Mouse (Mus musculus) embryo, embryonic 11 days (tissue): ENCODE data around the gene Cdk12.

ENCODE experiments used
- DNase-seq: peaks from one replicate; pipeline ENCODE4 v3.0.0-alpha.2; 2015

The Cdk12 gene

DNA sequence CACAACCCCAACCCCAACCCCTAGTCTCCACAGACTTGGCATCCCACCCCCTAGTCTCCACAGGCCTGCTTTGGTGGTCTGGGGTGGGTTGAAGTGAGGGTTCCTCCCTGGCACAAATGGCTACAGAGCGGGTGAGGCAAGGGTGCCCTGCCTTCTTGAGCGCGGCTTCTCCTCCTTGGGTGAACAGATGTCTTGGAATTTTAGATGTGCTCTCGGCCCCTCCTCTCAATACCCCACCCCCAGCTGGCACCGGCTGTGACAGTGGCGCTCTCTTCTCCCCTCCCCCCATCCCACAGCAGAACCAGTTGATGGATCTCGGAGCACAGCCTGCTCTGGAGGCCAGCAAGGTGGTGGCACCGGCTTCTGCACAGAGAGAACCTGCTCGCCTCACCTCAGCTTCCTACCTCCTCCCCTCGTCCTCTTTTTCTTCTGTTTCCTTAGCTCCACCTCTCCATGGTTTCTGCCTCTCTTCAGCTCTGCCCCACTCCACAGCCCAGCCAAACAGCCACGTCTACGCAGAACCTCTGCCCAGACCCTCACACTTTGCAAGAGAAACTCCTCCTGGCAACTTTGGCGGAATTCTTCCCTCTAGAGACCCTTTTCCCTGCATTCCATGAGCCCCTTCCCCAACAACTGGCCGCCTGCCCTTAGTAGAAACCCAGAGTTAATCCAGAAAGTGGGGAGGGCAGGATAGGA lies 115.7 kb downstream of the Cdk12 start:
- DNase-seq, result no peak

DNA sequence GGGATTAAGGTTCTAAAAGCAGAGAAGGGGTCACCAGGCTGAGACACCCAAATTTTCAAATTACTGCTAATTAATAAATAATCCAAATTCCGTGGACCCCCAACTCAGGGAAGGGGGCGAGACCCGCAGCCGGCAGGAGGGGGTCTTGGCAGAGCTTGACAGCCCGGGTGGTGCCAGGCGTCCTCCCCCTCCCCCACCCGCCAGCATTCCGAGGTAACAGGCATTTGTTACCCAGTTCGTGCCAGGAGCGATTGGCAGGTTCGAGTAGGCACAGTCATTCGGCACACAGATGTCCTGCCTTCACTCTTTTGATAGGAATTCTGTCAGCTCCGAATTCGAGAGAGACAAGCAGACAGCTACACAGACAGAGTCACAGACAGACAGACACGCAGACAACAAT lies 116.3 kb downstream of the Cdk12 start:
- DNase-seq, result no peak

DNA sequence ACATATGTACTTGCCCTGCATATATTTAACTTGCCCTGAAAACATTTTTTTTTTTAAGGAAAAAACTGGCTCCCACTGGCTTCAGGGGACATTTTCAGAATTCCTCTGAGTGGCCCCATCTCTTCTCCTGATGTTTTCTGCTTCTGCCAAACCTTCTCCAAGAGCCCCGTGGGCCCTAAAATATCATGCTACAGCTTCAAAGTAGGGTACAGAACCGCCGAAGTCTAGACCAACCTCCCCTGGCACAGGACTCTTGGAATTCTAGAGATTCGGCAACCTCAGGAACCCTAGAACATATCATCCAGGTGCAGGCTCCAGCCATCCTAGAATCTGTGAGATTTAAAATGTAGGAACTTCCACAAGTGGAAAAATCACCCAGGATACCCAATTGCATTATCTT lies 116.7 kb downstream of the Cdk12 start:
- no peak for DNase-seq

- no peak for DNase-seq
These were observed 117.1 kb downstream of the Cdk12 start for GRCm38 (mm10) chr11:98319944-98320343.

GRCm38 (mm10) chr11:98320381-98320780 lies 117.5 kb downstream of the Cdk12 start:
- no peak for DNase-seq

DNA sequence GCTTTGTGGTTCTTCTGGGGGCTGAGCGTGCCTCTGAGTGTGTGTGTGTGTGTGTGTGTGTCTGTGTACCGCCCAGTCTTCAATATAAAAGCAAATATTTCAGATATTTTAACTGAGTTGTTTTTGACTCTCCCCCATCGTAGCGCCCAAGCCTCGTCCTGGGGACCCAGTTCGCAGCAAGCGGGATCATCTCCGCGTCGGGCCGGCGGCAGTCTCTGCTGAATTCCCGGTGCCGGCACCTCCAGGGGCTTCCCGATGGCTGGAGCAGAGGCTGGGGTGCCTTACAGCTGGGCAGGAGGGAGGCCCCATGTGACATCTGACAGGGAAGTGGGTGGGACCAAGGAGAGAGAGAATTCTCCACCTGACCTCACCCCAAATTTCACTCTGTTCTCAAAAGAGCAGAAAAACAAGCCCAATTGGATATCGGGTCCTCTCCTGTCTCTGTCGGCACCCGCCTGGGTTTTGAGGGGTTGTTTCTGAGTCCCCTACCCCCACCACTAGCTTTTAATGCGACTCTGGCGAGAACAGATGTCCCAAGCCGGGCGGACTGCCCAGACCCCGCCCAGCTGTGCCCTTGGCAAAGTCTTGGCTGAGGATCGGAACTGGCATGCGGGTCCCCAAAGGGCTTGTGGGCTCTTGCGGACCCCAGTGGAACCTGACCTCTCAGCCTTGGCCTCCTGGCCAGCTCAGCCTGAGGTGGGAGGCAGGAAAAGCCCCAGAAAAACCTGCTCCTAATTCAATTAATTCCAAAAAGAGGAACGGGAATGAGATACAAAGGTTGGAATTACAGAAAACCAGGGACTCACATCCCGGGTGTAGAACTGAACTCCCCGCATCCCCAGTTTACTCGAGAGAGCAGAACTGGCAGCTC lies 118.2 kb downstream of the Cdk12 start:
- no peak for DNase-seq

GRCm38 (mm10) chr11:98321677-98322003 lies 118.8 kb downstream of the Cdk12 start:
- no peak for DNase-seq

GRCm38 (mm10) chr11:98322159-98322558 lies 119.3 kb downstream of the Cdk12 start:
- no peak for DNase-seq

- no peak for DNase-seq
These were observed 120.4 kb downstream of the Cdk12 start for GRCm38 (mm10) chr11:98323136-98323866.

DNA sequence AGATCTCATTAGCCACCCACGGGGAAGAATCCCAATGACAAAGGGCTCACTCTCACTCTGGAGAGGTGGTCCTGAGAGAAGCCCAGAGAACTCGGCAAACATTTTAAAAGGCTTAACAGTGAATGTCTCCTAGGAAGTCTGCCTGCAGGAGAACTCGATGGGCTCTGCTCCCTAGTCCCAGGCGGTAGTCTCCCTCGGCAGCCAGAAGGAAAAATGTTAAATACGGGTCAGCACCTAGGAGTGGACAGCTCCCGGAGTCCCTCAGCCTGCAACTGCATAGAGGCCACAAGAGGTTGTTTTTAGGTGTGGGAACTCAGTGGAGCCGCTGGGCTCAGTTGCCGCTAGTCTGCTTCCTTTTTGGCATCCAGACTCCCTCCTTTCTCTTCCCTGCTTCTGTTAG lies 121.1 kb downstream of the Cdk12 start:
- DNase-seq, result peak; percentile 65

DNA sequence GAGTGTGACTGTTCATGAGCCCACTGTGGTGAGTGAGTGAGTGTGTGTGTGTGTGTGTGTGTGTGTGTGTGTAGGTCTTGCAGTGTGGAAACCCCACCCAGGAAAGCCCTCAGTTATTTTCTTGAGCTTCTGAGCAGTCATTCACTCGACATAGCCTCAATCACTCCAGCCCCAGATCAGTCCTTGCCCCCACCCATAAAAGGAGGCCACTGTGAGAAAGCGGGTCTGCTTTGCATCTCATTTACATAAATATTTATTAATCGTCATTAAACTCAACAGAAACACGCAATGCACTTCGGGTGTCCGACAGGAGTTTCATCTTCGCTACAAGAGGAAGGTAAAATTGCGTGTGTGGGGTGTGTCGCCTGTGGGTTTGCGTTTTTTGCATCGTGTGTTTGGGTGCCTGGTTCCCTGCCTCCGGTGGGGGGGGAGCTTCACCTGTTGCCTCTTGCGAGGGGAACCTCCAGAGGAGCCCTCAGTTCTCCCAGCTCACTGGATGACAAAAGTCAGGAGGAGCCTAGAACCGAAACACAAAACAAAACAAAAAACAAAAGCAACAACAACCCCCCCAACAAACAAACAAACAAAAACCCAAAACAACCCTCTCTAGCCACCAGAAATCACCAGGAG lies 122.4 kb downstream of the Cdk12 start:
- no peak for DNase-seq

GRCm38 (mm10) chr11:98325821-98326218 lies 123.0 kb downstream of the Cdk12 start:
- DNase-seq, result no peak

DNA sequence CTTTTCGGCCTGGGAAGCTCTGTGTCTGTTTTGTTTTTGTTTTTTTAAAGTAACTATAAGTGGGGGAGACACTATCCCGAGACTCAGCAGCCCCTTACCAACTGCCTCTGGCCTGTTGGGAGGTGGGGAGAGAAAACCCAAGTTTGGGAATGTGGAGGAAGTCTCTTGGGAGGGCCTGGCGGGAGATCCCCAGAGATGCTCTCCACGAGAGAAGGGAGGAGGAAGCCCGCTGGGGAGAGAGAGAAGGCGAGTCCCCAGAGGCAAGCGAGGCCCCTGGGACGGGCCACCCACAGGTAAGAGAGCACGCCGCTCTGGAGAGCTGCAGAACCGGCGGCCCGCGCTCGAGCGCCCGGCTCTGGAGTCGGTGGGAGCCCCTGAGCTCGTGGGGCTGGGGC lies 123.9 kb downstream of the Cdk12 start:
- DNase-seq, result no peak

DNA sequence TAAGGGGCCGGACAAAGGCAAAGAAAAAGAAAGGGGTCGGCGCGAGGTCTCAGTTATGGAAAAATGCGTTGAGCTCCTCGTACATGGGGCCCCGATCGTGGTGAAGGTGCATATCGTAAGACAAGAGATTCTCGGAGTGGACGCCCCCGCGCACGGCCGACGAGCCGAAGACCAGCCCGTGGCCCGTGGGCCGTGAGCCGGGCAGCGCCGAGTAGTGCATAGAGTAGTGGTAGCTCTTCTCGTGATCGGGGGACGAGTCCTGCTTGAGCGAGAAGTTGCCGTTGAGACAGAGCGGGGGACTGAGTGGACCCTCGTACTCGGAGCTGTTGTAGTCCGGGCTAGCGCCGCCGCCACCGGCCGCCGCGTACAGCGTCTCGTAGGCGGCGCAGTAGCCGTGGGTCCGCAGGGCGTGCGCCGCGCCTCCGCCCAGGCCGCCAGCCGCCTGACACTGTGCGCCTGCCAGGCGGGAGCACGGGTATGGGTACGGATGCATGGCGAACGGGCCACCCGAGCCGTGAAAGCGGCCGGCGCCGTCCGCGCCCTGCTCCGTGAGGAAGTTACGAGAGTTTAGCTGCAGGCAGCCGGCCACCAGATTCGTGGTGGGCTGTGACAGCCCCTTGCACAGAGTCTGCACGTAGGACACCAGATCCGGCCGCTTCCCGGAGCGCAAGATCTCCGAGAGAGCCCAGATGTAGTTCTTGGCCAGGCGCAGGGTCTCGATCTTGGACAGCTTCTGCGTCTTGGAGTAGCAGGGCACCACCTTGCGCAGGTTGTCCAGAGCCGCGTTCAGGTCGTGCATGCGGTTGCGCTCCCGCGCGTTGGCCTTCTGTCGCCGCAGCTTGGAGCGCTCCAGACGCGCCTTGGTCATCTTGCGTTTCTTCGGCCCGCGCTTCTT lies 124.5 kb downstream of the Cdk12 start:
- DNase-seq, result peak; percentile 54

DNA sequence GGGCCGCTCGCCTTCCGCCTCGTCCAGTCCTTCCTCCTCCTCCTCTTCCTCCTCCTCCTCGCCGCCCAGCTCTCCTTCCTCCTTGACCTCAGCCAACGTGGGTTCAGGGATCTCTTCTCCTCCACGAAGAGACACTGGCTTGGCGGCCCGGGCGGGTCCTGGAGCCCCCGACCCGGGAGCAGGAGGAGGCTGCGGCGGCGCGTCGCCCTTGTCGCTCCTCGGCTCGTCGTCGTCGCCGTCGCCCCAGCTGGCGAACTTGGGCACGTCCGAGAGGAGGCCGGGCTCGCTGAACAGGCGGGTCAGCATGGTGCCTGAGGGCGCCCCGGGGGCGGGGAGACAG lies 125.1 kb downstream of the Cdk12 start:
- DNase-seq, result peak; percentile 41
